Mouse (Mus musculus) thymus, postnatal 0 days (tissue): Measurements from ENCODE around the gene Sdhaf1. TPM values are rescaled to one million over a fixed set of nuclear protein-coding genes. Genes with fewer than 3 reads are reported as not detected.

Experiments used
- DNase-seq: peaks from one replicate; pipeline ENCODE4 v3.0.0-alpha.2; 2015; ENCODE audit warnings: low spot score
- polyA plus RNA-seq: library from polyadenylated mRNA; unstranded; fragments of >200 nt; fragmentation: Nextera tagmentation; extraction: Ambion mirVana; gene quantifications from 2 replicates; pipeline ENCODE4 v1.2.1, GENCODE M21; 2015

Gene Sdhaf1
- polyA plus RNA-seq, 1 experiment from 2014 or later, result 22.7 TPM

- no peak for DNase-seq
Observed at GRCm38 (mm10) chr7:30294296-30294695, 29.4 kb downstream of the Sdhaf1 start.

- no peak for DNase-seq
Observed at GRCm38 (mm10) chr7:30293795-30294194, 29.9 kb downstream of the Sdhaf1 start.

- peak; percentile 17 for DNase-seq
Observed at GRCm38 (mm10) chr7:30291215-30292131, 32.2 kb downstream of the Sdhaf1 start, which contains the start of gene Clip3. Gene Clip3 (plus strand): TSS chr7:30291728.

- DNase-seq, result no peak
Observed at GRCm38 (mm10) chr7:30289714-30290399, 33.8 kb downstream of the Sdhaf1 start.

- DNase-seq, result no peak
Observed at GRCm38 (mm10) chr7:30289071-30289713, 34.5 kb downstream of the Sdhaf1 start.

- DNase-seq, result no peak
Observed at GRCm38 (mm10) chr7:30288046-30288445, 35.6 kb downstream of the Sdhaf1 start.

- DNase-seq, result no peak
Observed at GRCm38 (mm10) chr7:30286701-30287410, 36.8 kb downstream of the Sdhaf1 start.

DNA sequence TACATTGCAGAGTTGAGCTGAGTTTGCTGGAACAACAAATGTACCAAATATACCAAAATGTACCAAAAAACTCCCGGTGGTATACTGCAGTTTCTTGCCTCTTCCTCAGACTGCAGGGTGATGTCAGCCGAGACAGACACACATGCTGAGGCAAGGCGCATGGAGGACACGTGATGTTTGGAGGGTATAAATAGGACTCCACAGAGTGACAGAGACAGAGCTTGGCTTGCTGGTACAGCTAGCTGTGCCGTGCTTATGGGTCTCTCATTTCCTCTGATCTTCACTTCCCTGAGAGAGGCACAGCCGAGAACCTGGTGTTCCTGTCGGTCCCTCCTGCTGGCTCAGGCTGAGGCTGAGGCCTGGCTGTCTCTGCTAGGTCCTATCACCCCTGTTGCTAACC lies 41.0 kb downstream of the Sdhaf1 start:
- DNase-seq, result no peak

GRCm38 (mm10) chr7:30281522-30281921 lies 42.2 kb downstream of the Sdhaf1 start:
- no peak for DNase-seq

GRCm38 (mm10) chr7:30280670-30281138 lies 43.0 kb downstream of the Sdhaf1 start:
- peak; percentile 82 for DNase-seq

GRCm38 (mm10) chr7:30279951-30280669 lies 43.6 kb downstream of the Sdhaf1 start, which contains the start of the genes Thap8 and Wdr62:
Gene Thap8 (plus strand): TSS chr7:30280094.
Gene Wdr62 (minus strand): TSS chr7:30280419.
- peak; percentile 93 for DNase-seq

GRCm38 (mm10) chr7:30279536-30279935 lies 44.2 kb downstream of the Sdhaf1 start:
- DNase-seq, result peak; percentile 3

GRCm38 (mm10) chr7:30278911-30279310 lies 44.8 kb downstream of the Sdhaf1 start:
- DNase-seq, result no peak

DNA sequence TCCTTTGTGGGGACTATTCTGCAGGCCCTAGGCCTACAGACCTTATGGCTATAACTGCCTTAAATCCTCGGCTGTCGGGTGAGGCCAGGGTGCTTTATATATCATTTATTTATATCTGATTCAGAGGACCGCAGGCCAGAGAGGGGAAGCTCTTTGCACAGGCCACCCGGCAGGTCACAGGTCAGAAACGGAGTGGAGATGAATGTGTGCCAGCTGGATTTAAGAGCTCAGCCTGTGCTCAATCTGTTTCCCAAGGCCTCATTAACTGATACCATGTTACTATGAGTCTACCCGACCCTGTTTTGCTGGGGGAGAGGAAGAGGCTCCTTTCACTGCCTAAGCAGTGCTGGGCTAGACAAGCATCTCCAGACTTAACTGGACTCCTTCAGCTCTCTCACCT lies 49.3 kb downstream of the Sdhaf1 start:
- DNase-seq, result no peak

Other genes with a start within 250 kb of the Sdhaf1 start
- gene Gm26920, start 233.5 kb downstream of the Sdhaf1 start, polyA plus RNA-seq, result 1.3 and 1.4 TPM in 2 replicates
- 9.2 and 10.6 TPM in 2 replicates for gene Zfp566, start 233.4 kb downstream of the Sdhaf1 start, polyA plus RNA-seq
- gene Zfp260, start 229.1 kb downstream of the Sdhaf1 start, polyA plus RNA-seq, result 59.0 and 59.7 TPM in 2 replicates
- 10.9 and 13.6 TPM in 2 replicates for gene Zfp382, start 202.0 kb downstream of the Sdhaf1 start, polyA plus RNA-seq
- gene Zfp146, start 154.1 kb downstream of the Sdhaf1 start, polyA plus RNA-seq, result 7.6 and 9.6 TPM in 2 replicates
- gene Cox7a1, start 139.8 kb downstream of the Sdhaf1 start, polyA plus RNA-seq, result 9.2 and 11.6 TPM in 2 replicates
- gene Capns1, start 125.1 kb downstream of the Sdhaf1 start, polyA plus RNA-seq, result 66.9 and 76.2 TPM in 2 replicates
- gene Polr2i, start 91.9 kb downstream of the Sdhaf1 start, polyA plus RNA-seq, result 134 and 137 TPM in 2 replicates
- 149 and 155 TPM in 2 replicates for gene Tbcb, start 91.6 kb downstream of the Sdhaf1 start, polyA plus RNA-seq
- 0.26 and 0.78 TPM in 2 replicates for gene Ovol3, start 88.2 kb downstream of the Sdhaf1 start, polyA plus RNA-seq
- 0.19 and 0.23 TPM in 2 replicates for gene Thap8, start 43.8 kb downstream of the Sdhaf1 start, polyA plus RNA-seq
- 6.4 and 7.8 TPM in 2 replicates for gene Wdr62, start 43.5 kb downstream of the Sdhaf1 start, polyA plus RNA-seq
- gene Clip3, start 32.2 kb downstream of the Sdhaf1 start, polyA plus RNA-seq, result 1.2 and 1.9 TPM in 2 replicates
- 71.3 and 71.8 TPM in 2 replicates for gene Alkbh6, start 15.2 kb downstream of the Sdhaf1 start, polyA plus RNA-seq
- gene Syne4, start 9.1 kb downstream of the Sdhaf1 start, polyA plus RNA-seq, result 7.6 and 9.5 TPM in 2 replicates
- 0.68 and 2.0 TPM in 2 replicates for gene E130208F15Rik, start 2.2 kb downstream of the Sdhaf1 start, polyA plus RNA-seq
- gene Lrfn3, start 38.9 kb upstream of the Sdhaf1 start, polyA plus RNA-seq, result 0.14 and 0.18 TPM in 2 replicates
- 112 and 116 TPM in 2 replicates for gene Tyrobp, start 89.9 kb upstream of the Sdhaf1 start, polyA plus RNA-seq
- gene Hcst, start 96.0 kb upstream of the Sdhaf1 start, polyA plus RNA-seq, result 110 and 139 TPM in 2 replicates
- 20.2 and 20.3 TPM in 2 replicates for gene Nfkbid, start 97.8 kb upstream of the Sdhaf1 start, polyA plus RNA-seq
- 1.3 and 2.8 TPM in 2 replicates for gene Aplp1, start 121.6 kb upstream of the Sdhaf1 start, polyA plus RNA-seq
- 0.10 and 0.17 TPM in 2 replicates for gene Kirrel2, start 133.8 kb upstream of the Sdhaf1 start, polyA plus RNA-seq
- 0.29 and 0.46 TPM in 2 replicates for gene Nphs1, start 134.4 kb upstream of the Sdhaf1 start, polyA plus RNA-seq
- gene Prodh2, start 169.7 kb upstream of the Sdhaf1 start, polyA plus RNA-seq, result not detected in 2 replicates
- gene Arhgap33, start 211.2 kb upstream of the Sdhaf1 start, polyA plus RNA-seq, result 3.6 and 4.6 TPM in 2 replicates
- 6.9 and 7.5 TPM in 2 replicates for gene Hspb6, start 228.3 kb upstream of the Sdhaf1 start, polyA plus RNA-seq
- 3.6 and 5.2 TPM in 2 replicates for gene Proser3, start 228.4 kb upstream of the Sdhaf1 start, polyA plus RNA-seq
- 91.1 and 96.6 TPM in 2 replicates for gene Lin37, start 235.9 kb upstream of the Sdhaf1 start, polyA plus RNA-seq
- 101 and 112 TPM in 2 replicates for gene U2af1l4, start 239.4 kb upstream of the Sdhaf1 start, polyA plus RNA-seq
- gene Gm49396, start 239.4 kb upstream of the Sdhaf1 start, polyA plus RNA-seq, result 8.4 and 9.8 TPM in 2 replicates
- gene Psenen, start 239.7 kb upstream of the Sdhaf1 start, polyA plus RNA-seq, result 203 and 204 TPM in 2 replicates
- 4.0 and 7.8 TPM in 2 replicates for gene Igflr1, start 241.5 kb upstream of the Sdhaf1 start, polyA plus RNA-seq